Mouse (Mus musculus): ENCODE measurements around the gene Nln. TPM values are rescaled to one million over a fixed set of nuclear protein-coding genes. Genes with fewer than 3 reads are reported as not detected.

Gene Nln
- polyA plus RNA-seq, 1 experiment = 12.4 TPM

- H3K27ac ChIP-seq (ENCODE audit: control insufficient read depth, insufficient read depth, low read depth, low read length, poor library complexity) = no peak overlapping the region
- TF ChIP-seq POLR2A (IDR thresholded peaks at IDR 0.05; ENCODE audit: borderline replicate concordance, control insufficient read depth, low read depth, low read length) (no peak), CTCF (IDR thresholded peaks at IDR 0.05; ENCODE audit: control insufficient read depth, insufficient read depth, low read length) (no peak)
- peaks cover 1% of the 10 kb centered on the region; the same call in 1 of the 2 replicates for H3K4me1 ChIP-seq (ENCODE audit: control insufficient read depth, insufficient read depth, low read length)
- no peak overlapping the region for H3K4me3 ChIP-seq (replicated peaks; ENCODE audit: control insufficient read depth, low read depth, low read length)
- 49% methylated on average over 4 of the region's 4 CpGs for WGBS
Measured at GRCm38 (mm10) chr13:104045108-104045507, 64.3 kb downstream of the Nln start.

- 54% methylated on average over 4 of the region's 4 CpGs for WGBS
- H3K27ac ChIP-seq (ENCODE audit: control insufficient read depth, insufficient read depth, low read depth, low read length, poor library complexity) = no peak overlapping the region
- no peak for TF ChIP-seq POLR2A (IDR thresholded peaks at IDR 0.05; ENCODE audit: borderline replicate concordance, control insufficient read depth, low read depth, low read length)
- H3K4me3 ChIP-seq (replicated peaks; ENCODE audit: control insufficient read depth, low read depth, low read length) = no peak overlapping the region
- peaks cover 1% of the 10 kb centered on the region; the same call in 1 of the 2 replicates for H3K4me1 ChIP-seq (ENCODE audit: control insufficient read depth, insufficient read depth, low read length)
Measured at GRCm38 (mm10) chr13:104044332-104044731, 65.1 kb downstream of the Nln start.

- Histone ChIP-seq H3K4me1 (ENCODE audit: control insufficient read depth, insufficient read depth, low read length) (peaks cover 1% of the 10 kb centered on the region; the same call in 1 of the 2 replicates), H3K4me3 (replicated peaks; ENCODE audit: control insufficient read depth, low read depth, low read length) (no peak overlapping the region), H3K27ac (ENCODE audit: control insufficient read depth, insufficient read depth, low read depth, low read length, poor library complexity) (no peak overlapping the region)
- TF ChIP-seq POLR2A (IDR thresholded peaks at IDR 0.05; ENCODE audit: borderline replicate concordance, control insufficient read depth, low read depth, low read length) (no peak), CTCF (IDR thresholded peaks at IDR 0.05; ENCODE audit: control insufficient read depth, insufficient read depth, low read length) (no peak)
- 63% methylated on average over 8 of the region's 8 CpGs for WGBS
Measured at GRCm38 (mm10) chr13:104042738-104043137, 66.7 kb downstream of the Nln start.

- TF ChIP-seq CTCF (IDR thresholded peaks at IDR 0.05; ENCODE audit: control insufficient read depth, insufficient read depth, low read length) (no peak), POLR2A (IDR thresholded peaks at IDR 0.05; ENCODE audit: borderline replicate concordance, control insufficient read depth, low read depth, low read length) (no peak)
- Histone ChIP-seq H3K27ac (ENCODE audit: control insufficient read depth, insufficient read depth, low read depth, low read length, poor library complexity) (no peak overlapping the region), H3K4me3 (replicated peaks; ENCODE audit: control insufficient read depth, low read depth, low read length) (no peak overlapping the region), H3K4me1 (ENCODE audit: control insufficient read depth, insufficient read depth, low read length) (peaks cover 1% of the 10 kb centered on the region; the same call in 1 of the 2 replicates)
- 59% methylated on average over 7 of the region's 7 CpGs for WGBS
Measured at GRCm38 (mm10) chr13:104041481-104041880, 67.9 kb downstream of the Nln start.

GRCm38 (mm10) chr13:104040950-104041349 lies 68.5 kb downstream of the Nln start:
- no peak overlapping the region for H3K4me3 ChIP-seq (replicated peaks; ENCODE audit: control insufficient read depth, low read depth, low read length)
- WGBS = 8% methylated on average over 4 of the region's 4 CpGs
- no peak overlapping the region for H3K27ac ChIP-seq (ENCODE audit: control insufficient read depth, insufficient read depth, low read depth, low read length, poor library complexity)
- H3K4me1 ChIP-seq (ENCODE audit: control insufficient read depth, insufficient read depth, low read length) = peaks cover 1% of the 10 kb centered on the region; the same call in 1 of the 2 replicates
- TF ChIP-seq POLR2A (IDR thresholded peaks at IDR 0.05; ENCODE audit: borderline replicate concordance, control insufficient read depth, low read depth, low read length) (no peak), CTCF (IDR thresholded peaks at IDR 0.05; ENCODE audit: control insufficient read depth, insufficient read depth, low read length) (no peak)

- WGBS = 68% methylated on average over 4 of the region's 4 CpGs
- no peak overlapping the region for H3K27ac ChIP-seq (ENCODE audit: control insufficient read depth, insufficient read depth, low read depth, low read length, poor library complexity)
Measured at GRCm38 (mm10) chr13:104039861-104040260, 69.6 kb downstream of the Nln start.

GRCm38 (mm10) chr13:104038891-104039290 lies 70.5 kb downstream of the Nln start:
- H3K4me3 ChIP-seq (replicated peaks; ENCODE audit: control insufficient read depth, low read depth, low read length) = no peak overlapping the region
- TF ChIP-seq POLR2A (IDR thresholded peaks at IDR 0.05; ENCODE audit: borderline replicate concordance, control insufficient read depth, low read depth, low read length) (no peak), CTCF (IDR thresholded peaks at IDR 0.05; ENCODE audit: control insufficient read depth, insufficient read depth, low read length) (no peak)
- 74% methylated on average over 7 of the region's 7 CpGs for WGBS
- H3K4me1 ChIP-seq (ENCODE audit: control insufficient read depth, insufficient read depth, low read length) = peaks cover 1% of the 10 kb centered on the region; the same call in 1 of the 2 replicates
- H3K27ac ChIP-seq (ENCODE audit: control insufficient read depth, insufficient read depth, low read depth, low read length, poor library complexity) = no peak overlapping the region

More at GRCm38 (mm10) chr13:104039861-104040260, 69.6 kb downstream of the Nln start:
- peaks cover 1% of the 10 kb centered on the region; the same call in 1 of the 2 replicates for H3K4me1 ChIP-seq (ENCODE audit: control insufficient read depth, insufficient read depth, low read length)
- TF ChIP-seq POLR2A (IDR thresholded peaks at IDR 0.05; ENCODE audit: borderline replicate concordance, control insufficient read depth, low read depth, low read length) (no peak), CTCF (IDR thresholded peaks at IDR 0.05; ENCODE audit: control insufficient read depth, insufficient read depth, low read length) (no peak)
- no peak overlapping the region for H3K4me3 ChIP-seq (replicated peaks; ENCODE audit: control insufficient read depth, low read depth, low read length)

GRCm38 (mm10) chr13:104038358-104038757 lies 71.1 kb downstream of the Nln start:
- WGBS = 63% methylated on average over 7 of the region's 7 CpGs
- H3K27ac ChIP-seq (ENCODE audit: control insufficient read depth, insufficient read depth, low read depth, low read length, poor library complexity) = no peak overlapping the region
- H3K4me1 ChIP-seq (ENCODE audit: control insufficient read depth, insufficient read depth, low read length) = peaks cover 1% of the 10 kb centered on the region; the same call in 1 of the 2 replicates
- TF ChIP-seq CTCF (IDR thresholded peaks at IDR 0.05; ENCODE audit: control insufficient read depth, insufficient read depth, low read length) (no peak), POLR2A (IDR thresholded peaks at IDR 0.05; ENCODE audit: borderline replicate concordance, control insufficient read depth, low read depth, low read length) (no peak)
- H3K4me3 ChIP-seq (replicated peaks; ENCODE audit: control insufficient read depth, low read depth, low read length) = no peak overlapping the region

Data from bone marrow, adult 2 months (tissue).